Mouse (Mus musculus) large intestine, adult 2 months (tissue): ENCODE data around the gene Farsb. TPM values are rescaled to one million over a fixed set of nuclear protein-coding genes. Genes with fewer than 3 reads are reported as not detected.

Experiments
- DNase-seq: peaks from one replicate; pipeline ENCODE4 v3.0.0-alpha.2; 2012; ENCODE audit warnings: low read depth, low spot score
- WGBS: fragments of 180-500 bp; shearing (Covaris S2); methylation state at CpG from one replicate; pipeline ENCODE4 v1.1.7; 2018; 5-methylcytosine and 5-hydroxymethylcytosine counted together
- polyA plus RNA-seq: library from polyadenylated mRNA; depleted of rRNA; stranded (reverse); fragments of >200 nt; gene quantifications from 2 replicates; pipeline ENCODE4 v1.2.3, GENCODE M21; 2012

Gene Farsb
- polyA plus RNA-seq, 1 experiment: 32.1 TPM

- WGBS: 45% methylated on average over 1 of the region's 1 CpGs
- no peak for DNase-seq
These were observed 1.4 kb upstream of the Farsb start for GRCm38 (mm10) chr1:78490143-78490542.

DNA sequence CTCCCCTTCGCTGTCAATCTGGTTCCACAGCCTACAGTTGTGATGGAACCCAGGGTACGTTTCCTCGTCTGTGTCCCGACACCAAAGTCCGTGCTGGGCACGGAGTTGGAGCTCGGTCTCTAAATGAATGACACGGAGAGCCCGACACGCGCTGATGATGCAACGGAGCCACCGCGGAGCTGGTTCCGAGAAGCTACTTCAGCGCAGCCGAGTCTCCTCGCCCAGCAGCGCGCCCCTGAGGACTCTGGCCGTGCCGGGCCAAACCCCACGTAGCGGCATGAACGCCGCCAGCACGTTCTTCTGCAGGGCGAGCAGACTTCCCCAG is 308 bp downstream of the Farsb start:
- under 1% methylated on average over 28 of the region's 28 CpGs for WGBS
- no peak for DNase-seq

GRCm38 (mm10) chr1:78484361-78484760 is 4.3 kb downstream of the Farsb start:
- no peak for DNase-seq
- WGBS: 20% methylated on average over 2 of the region's 2 CpGs

GRCm38 (mm10) chr1:78483430-78483829 is 5.3 kb downstream of the Farsb start:
- WGBS: 38% methylated on average over 3 of the region's 3 CpGs
- peak; percentile 64 for DNase-seq

DNA sequence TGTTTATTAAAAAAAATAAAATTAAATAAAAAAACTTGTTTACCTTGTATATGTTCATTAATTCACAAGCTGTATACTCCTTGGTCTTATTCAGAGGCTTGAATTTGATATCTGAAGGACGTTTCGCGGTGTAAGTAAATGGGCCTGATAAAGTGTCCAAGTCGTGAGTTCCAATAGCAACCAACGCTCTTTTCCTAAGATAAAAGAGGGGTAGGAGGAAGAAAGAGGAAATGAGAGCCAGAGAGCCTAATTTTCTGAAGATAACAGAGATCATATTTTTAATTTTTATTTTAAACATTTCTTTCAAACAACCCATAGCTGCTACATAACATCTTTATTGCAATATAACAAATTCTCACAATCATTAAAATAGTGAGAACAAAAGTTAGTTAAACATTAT is 16.3 kb downstream of the Farsb start:
- DNase-seq: no peak
- WGBS: 90% methylated on average over 5 of the region's 5 CpGs

- 42% methylated on average over 7 of the region's 7 CpGs for WGBS
- DNase-seq: no peak
These were observed 34.0 kb downstream of the Farsb start for GRCm38 (mm10) chr1:78454659-78455058.

DNA sequence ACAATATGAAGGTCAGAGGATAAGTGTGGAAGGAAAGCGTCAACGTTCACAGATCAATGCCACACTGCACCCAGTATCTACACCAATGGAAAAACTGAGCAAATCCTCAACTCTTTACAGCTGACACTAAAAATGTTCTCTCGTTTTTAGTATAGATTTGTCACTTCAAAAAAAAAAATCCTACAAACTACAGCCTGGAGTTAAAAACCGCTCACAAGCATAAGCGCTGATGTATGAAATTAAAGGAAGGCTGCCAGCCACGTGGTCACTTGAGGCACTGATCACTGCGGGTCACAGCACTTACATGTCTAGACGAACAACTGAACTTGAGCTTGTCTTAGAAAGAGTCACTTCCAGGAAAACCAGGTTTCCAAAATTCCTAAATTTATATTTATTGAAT is 34.8 kb downstream of the Farsb start:
- 94% methylated on average over 8 of the region's 8 CpGs for WGBS
- DNase-seq: no peak

- WGBS: 92% methylated on average over 6 of the region's 6 CpGs
- DNase-seq: no peak
These were observed 36.2 kb downstream of the Farsb start for GRCm38 (mm10) chr1:78452544-78452943.

GRCm38 (mm10) chr1:78451070-78451854 is 37.4 kb downstream of the Farsb start:
- 76% methylated on average over 12 of the region's 12 CpGs for WGBS

DNA sequence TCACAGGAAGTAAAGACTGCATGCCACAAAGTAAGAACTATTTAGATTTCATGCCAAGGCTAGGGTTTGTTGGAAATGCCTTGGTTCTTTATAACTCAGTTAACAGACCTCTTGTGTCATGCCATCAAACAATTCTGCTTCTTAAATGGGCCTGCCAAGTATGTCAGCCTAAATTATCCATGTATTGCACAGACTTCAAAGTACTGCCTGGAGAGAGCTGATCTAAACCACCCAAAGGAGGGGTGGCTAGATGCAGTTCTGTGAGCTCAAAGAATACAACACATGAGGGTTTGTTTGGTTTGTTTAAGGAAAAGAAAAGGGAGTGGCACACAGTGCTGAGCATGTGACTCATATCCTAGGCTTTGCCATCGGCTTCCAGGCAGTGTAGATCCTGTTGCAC is 40.6 kb downstream of the Farsb start:
- no peak for DNase-seq
- 15% methylated on average over 1 of the region's 1 CpGs for WGBS

More at GRCm38 (mm10) chr1:78451070-78451854, 37.4 kb downstream of the Farsb start:
- DNase-seq: no peak

DNA sequence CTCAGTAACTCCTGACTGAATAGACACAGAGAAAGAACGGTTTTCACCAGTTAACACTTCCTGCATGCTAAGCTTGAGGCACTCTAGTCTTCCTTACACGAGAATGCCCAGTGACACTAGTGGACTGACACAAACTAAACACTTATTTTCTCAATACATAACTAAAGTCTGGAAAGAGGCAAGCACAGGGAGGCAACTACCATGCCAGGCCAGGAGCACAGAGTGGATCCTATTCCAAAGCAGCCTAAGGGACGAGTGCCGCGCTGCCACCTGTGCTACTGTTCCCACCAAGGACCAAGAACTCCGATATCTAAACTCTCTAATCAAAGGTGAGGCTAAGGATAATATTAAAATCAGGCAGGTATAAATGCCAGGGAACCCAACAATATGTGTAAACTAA is 42.0 kb downstream of the Farsb start:
- no peak for DNase-seq
- WGBS: 89% methylated on average over 6 of the region's 6 CpGs

DNA sequence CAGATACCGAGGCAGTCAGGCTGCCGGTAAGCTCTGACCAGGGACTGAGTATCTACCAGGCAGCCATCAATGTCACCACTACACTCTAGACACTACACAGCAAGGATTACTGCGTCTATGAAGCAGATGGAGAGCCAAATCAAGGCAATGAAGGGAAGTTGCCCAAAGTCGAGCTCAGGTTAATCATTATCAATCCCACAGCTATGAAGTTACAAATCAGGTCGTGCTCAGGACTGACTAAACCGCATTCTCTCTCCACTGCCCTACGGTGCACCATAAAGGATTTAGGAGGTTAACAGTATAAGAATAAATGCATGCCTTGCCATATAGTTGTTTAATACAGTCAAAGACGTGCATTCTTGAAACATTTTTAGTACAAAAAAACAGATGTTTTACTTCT is 42.5 kb downstream of the Farsb start:
- 50% methylated on average over 8 of the region's 8 CpGs for WGBS
- DNase-seq: no peak

DNA sequence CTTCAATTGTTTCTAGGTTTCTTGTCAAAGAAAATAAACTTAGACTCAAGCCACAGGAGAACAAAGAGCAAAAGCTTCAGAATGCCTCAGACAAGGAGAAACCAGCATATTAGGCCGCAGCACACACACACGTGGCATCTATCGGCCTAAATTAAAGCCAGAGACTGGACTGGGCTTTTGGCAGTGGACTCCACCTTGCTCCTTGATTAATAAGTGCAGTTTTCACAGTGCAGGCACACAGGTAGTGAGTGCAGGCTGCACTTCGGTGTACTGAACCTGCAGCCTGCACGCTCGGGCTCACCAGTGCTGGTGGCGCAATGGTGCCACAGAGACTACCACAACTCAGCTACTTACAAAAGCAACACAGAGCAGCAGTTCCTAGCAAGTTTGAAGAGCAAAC is 45.6 kb downstream of the Farsb start:
- WGBS: 95% methylated on average over 7 of the region's 7 CpGs
- DNase-seq: no peak

DNA sequence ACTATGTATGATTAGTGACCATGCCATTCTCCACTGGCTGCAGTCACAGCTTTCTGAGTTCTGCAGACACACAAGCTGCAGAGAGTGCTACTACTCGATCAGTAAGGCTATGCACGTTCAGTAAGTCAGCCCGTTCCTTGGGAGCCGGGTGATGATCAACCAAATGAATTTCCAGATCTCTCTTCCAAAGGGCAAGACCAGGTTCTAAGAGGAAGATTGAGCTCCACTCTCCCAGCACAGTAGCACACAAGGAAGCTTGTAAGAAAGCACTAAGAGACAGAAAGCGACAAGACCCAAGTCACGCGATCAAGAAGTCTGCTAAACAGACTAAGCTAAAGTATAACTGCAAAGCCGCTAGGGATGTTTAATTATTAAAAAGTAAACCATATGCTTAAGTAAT is 48.0 kb downstream of the Farsb start:
- no peak for DNase-seq
- 89% methylated on average over 8 of the region's 8 CpGs for WGBS

DNA sequence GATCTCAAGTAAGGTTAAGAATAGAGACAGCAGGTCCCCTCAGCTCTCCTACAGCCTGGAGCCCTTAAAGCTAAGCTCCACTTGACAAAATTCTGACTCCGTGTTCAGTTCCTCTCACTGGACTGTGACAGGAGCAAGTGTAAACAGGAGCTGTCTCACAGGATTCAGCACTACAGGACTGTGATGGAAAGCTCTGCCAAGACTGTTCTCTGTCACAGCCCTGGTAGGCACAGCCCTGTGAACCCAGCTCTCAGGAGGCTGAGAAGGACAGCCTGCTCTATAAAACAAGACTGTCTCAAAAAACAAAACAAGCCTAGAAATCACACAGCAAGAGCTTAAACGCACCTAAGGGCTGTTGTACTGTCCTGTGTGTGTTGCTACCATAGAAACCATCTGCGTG is 51.5 kb downstream of the Farsb start:
- DNase-seq: no peak
- 59% methylated on average over 3 of the region's 3 CpGs for WGBS

GRCm38 (mm10) chr1:78436445-78436844 is 52.3 kb downstream of the Farsb start:
- DNase-seq: no peak
- WGBS: 87% methylated on average over 1 of the region's 1 CpGs

GRCm38 (mm10) chr1:78435967-78436366 is 52.7 kb downstream of the Farsb start:
- 36% methylated on average over 2 of the region's 2 CpGs for WGBS
- no peak for DNase-seq

GRCm38 (mm10) chr1:78433472-78433871 is 55.2 kb downstream of the Farsb start:
- WGBS: 94% methylated on average over 9 of the region's 9 CpGs
- DNase-seq: no peak

- WGBS: 92% methylated on average over 11 of the region's 11 CpGs
- no peak for DNase-seq
These were observed 59.8 kb downstream of the Farsb start for GRCm38 (mm10) chr1:78428851-78429250.

- 60% methylated on average over 3 of the region's 3 CpGs for WGBS
These were observed 61.9 kb downstream of the Farsb start for GRCm38 (mm10) chr1:78426841-78427240.

DNA sequence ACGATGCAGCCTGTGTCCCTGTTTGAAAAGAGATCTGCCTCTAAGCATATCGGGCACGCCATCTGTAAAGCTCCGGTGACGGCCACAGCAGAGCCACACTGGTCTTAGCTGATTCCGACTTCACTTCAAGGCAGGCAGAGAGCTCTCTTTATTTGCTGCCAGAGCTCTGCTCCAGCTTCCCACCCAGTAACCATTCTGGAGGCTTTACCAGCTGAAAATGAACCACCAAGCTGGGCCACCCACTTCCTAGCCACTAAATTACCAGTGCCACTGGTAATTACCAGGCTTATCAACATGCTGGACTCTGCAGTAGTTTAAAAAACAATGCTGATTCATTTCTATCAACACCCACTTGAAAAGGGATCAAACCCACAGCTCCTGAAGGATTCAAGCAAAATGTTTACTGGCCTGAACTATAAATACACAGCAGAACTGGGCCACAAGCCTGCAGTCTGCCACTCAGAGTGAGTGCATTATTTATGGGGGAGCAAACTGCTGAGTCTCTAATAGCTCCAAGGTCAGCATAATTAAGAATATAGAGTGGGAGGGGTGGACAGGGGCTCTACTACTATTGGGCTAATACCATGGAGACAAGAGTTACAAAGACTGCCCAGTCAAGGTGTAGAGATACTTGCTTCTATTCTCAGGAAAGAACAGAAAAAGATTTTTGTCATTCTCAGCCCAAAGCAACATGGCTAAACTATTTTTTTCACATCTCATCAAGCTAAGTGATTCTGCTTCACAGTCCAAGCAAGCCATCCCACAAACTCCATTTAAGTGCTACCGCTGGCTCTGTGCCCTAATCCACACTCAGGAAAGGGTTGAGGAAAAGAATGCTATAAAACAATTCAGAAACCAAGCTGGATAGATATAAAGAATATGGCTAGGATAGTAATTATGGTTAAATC is 62.6 kb downstream of the Farsb start:
- 83% methylated on average over 7 of the region's 7 CpGs for WGBS
- no peak for DNase-seq

More at GRCm38 (mm10) chr1:78426841-78427240, 61.9 kb downstream of the Farsb start:
- no peak for DNase-seq
